Mouse (Mus musculus): ENCODE data around the gene Pold3. TPM values are rescaled to one million over a fixed set of nuclear protein-coding genes. Genes with fewer than 3 reads are reported as not detected.

The Pold3 gene
- polyA plus RNA-seq, 1 experiment: 9.6 TPM

GRCm38 (mm10) chr7:100034815-100035463, 86.4 kb downstream of the Pold3 start:
- WGBS: 71% methylated on average over 11 of the region's 11 CpGs
- no peak for DNase-seq

GRCm38 (mm10) chr7:100033672-100034071, 87.7 kb downstream of the Pold3 start:
- no peak for DNase-seq
- H3K36me3 ChIP-seq (ENCODE audit: control insufficient read depth, insufficient read depth, low read length): no peaks in the 10 kb centered on the region
- no peaks in the 10 kb centered on the region for H3K27me3 ChIP-seq (replicated peaks; ENCODE audit: control insufficient read depth, insufficient read depth, low read length)
- H3K4me3 ChIP-seq (ENCODE audit: insufficient read depth, low read depth, low read length): no peak overlapping the region
- H3K27ac ChIP-seq (ENCODE audit: insufficient read depth, low read depth, low read length): no peak overlapping the region
- WGBS: 70% methylated on average over 5 of the region's 5 CpGs
- H3K4me1 ChIP-seq (ENCODE audit: control insufficient read depth, insufficient read depth, low read length): no peaks in the 10 kb centered on the region
- TF ChIP-seq POLR2A (IDR thresholded peaks at IDR 0.05; ENCODE audit: low read depth, low read length) (no peak), CTCF (conservative IDR thresholded peaks at IDR 0.05; ENCODE audit: insufficient read depth, insufficient read length, low read depth, low read length) (no peak)

More at GRCm38 (mm10) chr7:100034815-100035463, 86.4 kb downstream of the Pold3 start:
- Histone ChIP-seq H3K27ac (ENCODE audit: insufficient read depth, low read depth, low read length) (no peak overlapping the region), H3K4me3 (ENCODE audit: insufficient read depth, low read depth, low read length) (no peak overlapping the region), H3K27me3 (replicated peaks; ENCODE audit: control insufficient read depth, insufficient read depth, low read length) (no peaks in the 10 kb centered on the region), H3K36me3 (ENCODE audit: control insufficient read depth, insufficient read depth, low read length) (no peaks in the 10 kb centered on the region), H3K4me1 (ENCODE audit: control insufficient read depth, insufficient read depth, low read length) (no peaks in the 10 kb centered on the region)
- TF ChIP-seq CTCF (conservative IDR thresholded peaks at IDR 0.05; ENCODE audit: insufficient read depth, insufficient read length, low read depth, low read length) (no peak), POLR2A (IDR thresholded peaks at IDR 0.05; ENCODE audit: low read depth, low read length) (no peak)

Other genes with a start within 250 kb of the Pold3 start
- 5.6 and 5.7 TPM in 2 replicates for gene Rnf169, start 141.1 kb downstream of the Pold3 start, polyA plus RNA-seq (2012; rRNA removed)
- 0.23 and 0.36 TPM in 2 replicates for gene Chrdl2, start 115.4 kb downstream of the Pold3 start, polyA plus RNA-seq (2012; rRNA removed)
- gene Lipt2, start 37.7 kb upstream of the Pold3 start, polyA plus RNA-seq (2012; rRNA removed): 3.6 and 4.4 TPM in 2 replicates
- 2.0 and 3.3 TPM in 2 replicates for gene Kcne3, start 54.9 kb upstream of the Pold3 start, polyA plus RNA-seq (2012; rRNA removed)
- 1.5 TPM in 2 replicates for gene Pgm2l1, start 105.8 kb upstream of the Pold3 start, polyA plus RNA-seq (2012; rRNA removed)
- 0.19 and 0.22 TPM in 2 replicates for gene P4ha3, start 164.0 kb upstream of the Pold3 start, polyA plus RNA-seq (2012; rRNA removed)